Mouse (Mus musculus): ENCODE results near the gene Slco6c1.

The Slco6c1 gene

GRCm38 (mm10) chr1:97128201-97128600 is at the start of gene Slco6c1:
TSS of gene Slco6c1 (minus strand) at chr1:97128301.
- no peak for DNase-seq (ENCODE audit: extremely low read depth, low read depth)

GRCm38 (mm10) chr1:97038982-97039381 is 89.1 kb downstream of the Slco6c1 start:
- no peak for DNase-seq (ENCODE audit: extremely low read depth, low read depth)

- peak; percentile 33 for DNase-seq (ENCODE audit: extremely low read depth, low read depth)
Measured at GRCm38 (mm10) chr1:97038548-97038947, 89.6 kb downstream of the Slco6c1 start.

- no peak for DNase-seq (ENCODE audit: extremely low read depth, low read depth)
Measured at GRCm38 (mm10) chr1:97037955-97038354, 90.1 kb downstream of the Slco6c1 start.

- no peak for DNase-seq (ENCODE audit: extremely low read depth, low read depth)
Measured at GRCm38 (mm10) chr1:97021388-97021787, 106.7 kb downstream of the Slco6c1 start.

- DNase-seq (ENCODE audit: extremely low read depth, low read depth), result no peak
Measured at GRCm38 (mm10) chr1:97019404-97019803, 108.7 kb downstream of the Slco6c1 start.

- peak; percentile 39 for DNase-seq (ENCODE audit: extremely low read depth, low read depth)
Measured at GRCm38 (mm10) chr1:97018978-97019377, 109.1 kb downstream of the Slco6c1 start.

Data from MEL-GATA-1-ER (cell line).